Mouse (Mus musculus): Measurements from ENCODE around the gene Aldh1a3.

DNA sequence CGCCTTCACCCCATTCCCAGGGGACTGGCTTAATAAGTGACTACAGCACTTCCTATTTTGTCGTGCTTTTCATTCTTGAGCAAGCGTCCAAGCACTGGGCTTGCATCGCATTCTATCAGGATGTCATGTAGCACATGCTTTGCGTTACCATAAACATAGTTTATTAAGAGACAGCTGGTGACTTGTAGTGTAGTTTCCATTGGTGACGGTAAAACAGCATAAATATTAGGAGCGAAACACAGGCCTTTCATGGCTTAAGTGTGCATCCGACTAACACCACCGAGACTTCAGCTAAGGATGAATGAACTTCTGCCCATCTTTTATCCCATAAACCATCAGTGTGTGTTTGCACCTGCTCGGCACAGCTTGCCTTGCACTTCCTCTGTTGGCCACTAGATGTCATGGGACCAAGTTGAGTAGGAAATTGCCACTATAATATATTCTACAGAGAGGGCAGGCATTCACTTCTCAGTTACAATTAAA, 7.2 kb upstream of the Aldh1a3 start:
- TF ChIP-seq EP300 (optimal IDR thresholded peaks at IDR 0.05) (no peak), CTCF (IDR thresholded peaks at IDR 0.05; ENCODE audit: low read depth) (peak; percentile 94)

Measured in stomach, postnatal 0 days (tissue).